Mouse (Mus musculus) lung, postnatal 0 days (tissue): ENCODE data around the gene Hoxc8.

Experiments used
- CTCF ChIP-seq: IDR thresholded peaks from 2 replicates; pipeline ENCODE4 v1.5.1; 2016; ENCODE audit warnings: antibody characterized with exemption, mild to moderate bottlenecking
- EP300 ChIP-seq: IDR thresholded peaks from 2 replicates; pipeline ENCODE4 v1.6.1; 2016; ENCODE audit warnings: antibody characterized with exemption, mild to moderate bottlenecking, control low read depth

- TF ChIP-seq CTCF (no peak), EP300 (no peak)
These were observed 7.5 kb downstream of the Hoxc8 start, which contains the start of gene Hoxc6 for GRCm38 (mm10) chr15:102997939-102998355.
